ENCODE assay signal across 15 mouse cellular contexts in genomic region chr10:113240766-113241372, GRCm38 (mm10).
DNase-seq lines count a peak whose midpoint lies in the region; ATAC-seq and TF ChIP-seq lines count a peak whose summit lies in the region.
"Had no signal": no experiment of that assay in that cellular context is flagged by ENCODE, and none has a peak within 500 bp of the region (broad histone marks: within the 10 kb centered on the region; RNA-seq: fewer than 3 reads in every experiment).

No protein-coding gene starts in this region.

- peak overlapping the region; percentile 87 for H3K27ac ChIP-seq in olfactory bulb, adult 2 months (ENCODE audit: insufficient read depth, low read depth, low read length)
- H3K27ac ChIP-seq: heart, adult 2 months; limb, embryonic 15.5 days had no signal

- H3K4me1 ChIP-seq in olfactory bulb, adult 2 months (ENCODE audit: control insufficient read depth, insufficient read depth, low read length) = peaks cover 4% of the 10 kb centered on the region; the same call in 1 of the 2 replicates
- H3K4me1 ChIP-seq: limb, embryonic 15.5 days had no signal

- no peak overlapping the region for H3K4me3 ChIP-seq in olfactory bulb, adult 2 months (ENCODE audit: insufficient read depth, low read depth, low read length)
- H3K4me3 ChIP-seq: heart, adult 2 months; limb, embryonic 15.5 days had no signal

- no peak for TF ChIP-seq POLR2A in olfactory bulb, adult 2 months (IDR thresholded peaks at IDR 0.05; ENCODE audit: insufficient read depth, low read depth, low read length)

- 26% methylated on average over 13 of the region's 13 CpGs for WGBS in olfactory bulb, adult 2 months

- TF ChIP-seq CTCF in olfactory bulb, adult 2 months (IDR thresholded peaks at IDR 0.05; ENCODE audit: insufficient read depth, low read depth, low read length) = no peak

- DNase-seq in ZHBTc4 (ENCODE audit: low read depth, low spot score) = peak; percentile 1
- DNase-seq in layer of hippocampus, postnatal 10 days (ENCODE audit: low spot score in 2 of 2) = peak; percentile 3 to 10
- no peak for DNase-seq in lung, postnatal 36 days
- DNase-seq in embryo, embryonic 10.5 days (ENCODE audit: low spot score) = no peak
- DNase-seq in thymus, postnatal 4 days = no peak
- DNase-seq: cerebellum, adult 9-10 months; heart, adult 2 months; heart, postnatal 14 days; kidney, adult 18-20 months; kidney, postnatal 36 days; lung, adult 2 months had no signal

- peak; percentile 100 for ATAC-seq in frontal cortex, adult (ENCODE audit: low TSS enrichment)
- ATAC-seq: hindbrain, embryonic 16.5 days had no signal

Comparison
In these comparisons a context has a peak if more than half of its experiments do, and no peak if none do; other contexts are left out.
1. DNase-seq: peak in ZHBTc4 (single experiment) and layer of hippocampus, postnatal 10 days (2 of 2); none in lung, postnatal 36 days (single experiment), embryo, embryonic 10.5 days (single experiment) and thymus, postnatal 4 days (single experiment).